Mouse (Mus musculus) cerebellum, adult 9-11 months (tissue): Measurements from ENCODE around the gene Wdr93.

ENCODE experiments used
- DNase-seq: peaks from one replicate; pipeline ENCODE4 v3.0.0; 2022

Wdr93 gene

DNA sequence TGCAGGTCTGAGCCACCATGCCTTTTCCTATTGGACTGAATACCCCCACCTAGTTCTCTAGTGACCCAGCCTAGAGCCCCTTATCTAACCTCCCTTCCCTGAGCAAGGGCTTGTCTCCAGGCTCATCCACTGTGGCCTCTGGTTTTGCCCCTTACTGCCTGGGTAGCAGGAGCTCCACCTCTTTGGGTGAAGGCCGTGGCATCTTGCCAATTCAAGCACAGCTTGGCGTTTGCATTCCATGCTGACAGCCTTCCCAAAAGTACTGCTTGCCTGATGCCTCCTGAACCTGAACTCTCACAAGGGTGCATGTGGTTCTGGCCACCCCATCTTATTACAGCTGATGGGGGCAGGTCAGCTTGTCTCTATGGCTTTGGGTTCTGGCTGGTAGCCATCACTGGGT lies 60.9 kb downstream of the Wdr93 start:
- no peak for DNase-seq

DNA sequence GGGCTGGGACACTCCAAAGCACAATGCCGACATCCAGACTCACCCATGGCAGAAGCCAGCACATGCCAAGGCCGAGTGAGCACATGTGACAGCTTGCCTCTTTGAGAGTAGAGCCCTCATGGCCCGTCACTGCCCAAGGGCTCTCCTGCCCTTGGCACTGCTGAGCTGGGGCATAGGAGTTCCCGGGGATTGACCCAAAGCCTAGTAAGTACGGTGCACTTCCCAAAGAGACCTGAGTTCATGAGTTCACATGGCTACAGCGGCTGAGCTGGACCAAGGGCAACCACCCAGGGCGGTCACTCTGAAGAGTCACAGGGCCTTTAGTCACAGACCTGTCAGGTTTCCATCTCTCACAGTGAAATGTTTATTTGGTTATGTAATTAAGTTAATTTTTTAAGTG lies 65.6 kb downstream of the Wdr93 start:
- DNase-seq: no peak

DNA sequence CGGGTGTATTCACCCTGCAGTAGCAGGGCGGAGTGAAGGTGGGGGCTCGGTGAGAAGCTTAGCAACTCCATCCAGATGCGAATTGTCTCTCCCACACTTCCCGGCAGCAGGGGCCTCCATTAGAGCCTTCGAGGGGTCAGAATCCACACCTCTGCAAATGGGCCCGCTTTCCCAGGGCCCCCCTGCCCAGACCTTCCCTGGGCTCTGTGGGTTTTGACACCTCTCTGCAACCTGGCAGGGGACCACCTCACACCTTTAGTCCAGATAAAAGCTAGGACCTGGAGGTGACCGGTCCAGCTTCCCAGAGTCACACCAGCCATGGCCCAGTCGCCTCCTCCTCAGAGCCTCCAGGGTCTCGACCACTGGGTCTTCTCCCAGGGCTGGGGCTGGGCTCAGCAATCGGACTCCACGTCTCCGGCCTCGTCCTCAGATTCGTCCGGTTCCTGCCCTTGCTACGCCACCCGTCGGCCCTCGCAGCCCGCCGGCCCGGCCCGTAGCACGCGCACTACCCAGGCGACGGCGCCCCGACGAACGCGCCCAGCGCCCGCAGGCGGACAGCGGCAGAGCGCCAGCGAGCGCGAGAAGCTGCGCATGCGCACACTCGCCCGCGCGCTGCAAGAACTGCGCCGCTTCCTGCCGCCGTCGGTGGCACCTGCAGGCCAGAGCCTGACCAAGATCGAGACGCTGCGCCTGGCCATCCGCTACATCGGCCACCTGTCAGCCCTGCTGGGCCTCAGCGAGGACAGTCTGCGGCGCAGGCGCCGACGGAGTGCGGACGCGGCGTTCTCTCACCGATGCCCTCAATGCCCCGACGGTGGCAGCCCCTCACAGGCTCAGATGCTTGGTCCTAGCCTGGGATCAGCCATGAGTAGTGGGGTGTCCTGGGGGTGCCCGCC lies 67.9 kb downstream of the Wdr93 start, which contains the start of gene Mesp2:
Gene Mesp2 (plus strand): TSS at position 117 of the 896 bp plus-strand sequence.
- DNase-seq: no peak

DNA sequence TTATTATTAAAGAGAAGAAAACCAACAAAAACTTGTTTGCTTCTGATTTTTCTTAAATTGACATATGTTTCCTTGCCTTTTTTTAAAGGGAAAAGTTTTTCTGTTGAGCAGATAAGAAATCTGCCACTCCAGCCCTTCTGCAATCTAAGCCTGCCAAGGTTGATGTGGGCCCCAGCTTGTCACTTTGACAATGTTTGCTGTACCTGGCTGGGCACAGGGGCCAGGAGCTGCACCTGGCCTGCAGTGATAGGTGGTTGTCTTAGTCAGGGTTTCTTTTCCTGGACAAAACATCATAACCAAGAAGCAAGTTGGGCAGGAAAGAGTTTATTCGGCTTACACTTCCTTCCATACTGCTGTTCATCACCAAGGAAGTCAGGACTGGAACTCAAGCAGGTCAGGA lies 70.4 kb downstream of the Wdr93 start:
- DNase-seq: no peak

DNA sequence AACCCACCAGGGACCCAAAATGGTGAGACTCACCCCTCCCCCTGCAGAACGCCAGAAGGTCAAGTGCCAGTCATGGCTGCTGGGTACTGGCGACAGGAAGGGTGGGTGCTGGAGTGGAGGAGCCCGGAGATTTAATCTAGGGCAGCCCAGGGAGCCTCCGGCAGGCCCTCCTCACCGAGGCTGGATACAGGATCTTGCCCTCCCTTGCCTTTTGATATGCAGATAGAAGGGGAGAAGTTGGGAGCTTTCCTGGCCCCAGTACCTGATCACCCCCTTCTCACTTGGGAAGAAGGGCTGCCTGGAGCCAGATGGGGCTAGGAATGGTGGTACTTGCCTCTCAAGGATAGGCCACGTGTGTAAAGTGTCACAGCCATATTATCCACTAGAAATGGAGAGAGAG lies 75.4 kb downstream of the Wdr93 start:
- no peak for DNase-seq

DNA sequence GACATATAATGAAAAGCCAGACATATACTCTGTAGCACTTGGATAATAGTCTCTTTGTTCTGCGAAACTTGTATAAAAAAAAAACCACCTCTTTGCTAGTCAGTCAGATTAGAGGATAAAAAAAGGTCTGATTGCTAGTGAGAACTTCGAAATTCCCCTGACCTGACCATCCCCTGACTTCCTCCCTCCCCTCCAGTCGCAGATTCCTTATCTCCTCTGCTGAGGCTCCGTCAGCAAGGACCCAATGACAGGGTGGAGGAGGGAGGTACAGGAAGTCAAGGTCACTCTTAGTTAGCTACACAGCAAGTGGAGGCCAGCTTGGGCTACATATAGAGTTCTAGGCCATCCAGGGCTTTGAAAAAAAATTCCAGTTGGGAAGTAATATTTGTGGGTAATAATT lies 76.6 kb downstream of the Wdr93 start:
- no peak for DNase-seq

DNA sequence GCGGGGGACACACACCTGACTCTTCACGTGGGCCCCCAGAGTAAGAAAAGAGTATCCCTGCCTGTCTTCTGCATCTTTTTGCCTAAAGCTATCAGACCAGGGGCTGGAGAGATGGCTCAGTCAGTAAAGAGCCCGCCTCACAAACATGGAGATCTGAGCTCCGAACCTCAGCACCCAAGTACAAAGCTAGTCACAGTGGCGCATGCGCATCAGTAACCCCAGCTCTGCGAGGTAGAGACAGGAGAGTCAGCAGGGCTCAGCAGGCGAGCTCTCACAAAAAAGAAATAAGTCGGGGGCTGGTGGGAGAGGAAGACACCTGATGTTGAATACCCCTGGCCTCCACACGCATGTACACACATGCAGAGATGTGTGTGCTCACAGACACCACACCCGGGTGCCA lies 77.0 kb downstream of the Wdr93 start:
- no peak for DNase-seq

DNA sequence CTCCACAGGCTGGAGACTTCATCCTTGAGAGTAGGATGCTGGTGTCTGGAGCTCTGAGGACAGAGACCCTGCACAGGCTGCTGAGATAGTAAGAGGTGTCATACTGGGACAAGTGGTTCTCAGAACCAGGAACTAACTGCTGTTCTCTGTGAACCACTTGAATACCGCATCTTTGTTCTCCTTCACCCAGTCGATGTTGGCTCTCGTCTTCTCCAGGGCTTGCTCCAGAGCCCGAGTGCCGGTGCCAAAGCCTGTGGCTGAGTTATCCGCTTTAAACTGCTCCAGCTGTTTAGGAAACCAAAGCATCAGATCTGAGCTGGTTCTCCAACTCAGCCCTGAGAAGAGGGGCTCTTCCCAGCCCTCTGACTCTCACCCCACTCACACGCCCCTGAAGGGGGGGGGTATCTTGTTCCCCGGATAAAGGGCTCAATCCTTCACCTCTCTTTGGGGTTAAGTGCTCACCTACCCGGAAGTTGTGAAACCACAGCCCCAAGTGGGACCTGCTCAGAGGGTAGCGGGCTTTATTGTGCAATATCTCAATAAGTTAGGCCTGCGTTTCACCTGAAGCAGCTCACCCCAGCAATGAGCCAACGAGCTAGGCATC lies 79.2 kb downstream of the Wdr93 start:
- DNase-seq: no peak

DNA sequence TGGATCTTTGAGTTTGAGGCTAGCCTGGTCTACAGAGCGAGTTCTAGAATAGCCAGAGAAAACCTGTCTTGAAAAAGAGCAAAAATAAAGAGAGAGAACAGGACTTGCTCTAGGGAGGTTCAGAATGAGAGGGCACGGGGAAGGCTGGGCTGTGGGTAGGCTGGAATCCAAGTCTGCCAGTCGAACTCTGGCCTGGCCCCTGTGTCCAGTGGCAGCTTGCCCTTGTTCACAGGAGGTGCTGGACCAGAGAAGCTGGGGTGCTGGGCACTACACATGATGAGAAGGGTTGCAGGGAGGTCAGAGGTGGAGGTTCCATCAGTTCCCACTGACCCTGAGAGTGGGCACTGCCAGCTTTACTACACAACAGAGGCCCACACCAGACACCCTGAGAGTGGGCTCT lies 85.4 kb downstream of the Wdr93 start:
- no peak for DNase-seq

DNA sequence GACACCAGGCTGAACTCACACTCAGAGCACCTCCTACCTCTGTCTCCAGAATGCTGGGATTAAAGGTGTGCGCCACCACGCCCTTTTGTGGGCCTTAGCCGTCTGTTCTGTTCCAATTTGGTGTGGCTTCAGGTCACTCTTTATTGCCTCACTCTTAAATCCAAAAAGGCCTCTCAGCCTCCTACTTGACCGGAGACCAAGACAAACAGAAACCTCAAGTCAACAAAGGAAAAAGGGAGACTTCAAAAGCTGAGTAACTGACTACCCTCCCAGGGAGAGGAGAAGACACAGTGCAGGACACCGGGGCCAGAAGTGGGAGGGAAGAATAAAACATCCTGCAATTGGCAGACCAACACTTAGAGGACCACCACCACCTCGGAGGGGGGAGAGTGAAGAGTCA lies 88.2 kb downstream of the Wdr93 start:
- no peak for DNase-seq

DNA sequence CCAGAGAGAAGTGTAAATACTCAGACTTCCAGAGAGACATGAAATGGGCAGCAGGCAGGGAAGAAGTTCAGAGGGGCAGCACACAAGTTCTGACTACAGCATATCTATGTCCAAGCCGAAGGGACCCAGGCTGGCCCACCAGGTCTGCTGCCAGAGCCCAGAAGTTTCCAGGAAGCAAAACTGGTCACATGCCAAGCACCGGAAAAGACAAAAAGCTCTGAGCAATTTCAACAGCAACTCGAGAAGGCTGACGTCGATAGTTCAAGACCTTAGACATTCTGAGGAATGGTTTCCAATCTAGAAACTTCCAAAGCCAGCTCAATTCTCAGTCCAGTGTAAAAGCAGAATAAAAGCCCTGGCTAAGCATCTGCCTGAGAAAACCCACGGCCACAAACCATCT lies 88.6 kb downstream of the Wdr93 start:
- DNase-seq: no peak

DNA sequence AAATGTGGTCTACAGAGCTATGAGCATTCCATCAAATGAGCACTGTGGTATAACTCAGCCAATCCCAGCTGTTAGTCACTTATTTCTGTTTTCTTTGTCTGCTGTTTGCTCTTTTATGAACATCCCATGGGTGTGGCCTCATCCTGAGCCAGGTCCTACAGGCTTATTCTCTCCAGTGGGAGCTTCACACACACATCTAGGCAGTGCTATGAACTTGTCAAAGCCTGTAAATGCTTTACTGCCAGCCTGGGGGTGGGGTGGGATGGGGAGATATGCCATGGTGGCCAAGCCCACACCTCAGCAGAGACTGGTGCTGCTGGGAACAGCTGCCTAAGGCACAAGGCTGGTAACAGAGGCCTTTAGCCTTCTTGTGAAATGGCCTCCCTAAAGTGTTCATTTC lies 90.0 kb downstream of the Wdr93 start:
- no peak for DNase-seq

DNA sequence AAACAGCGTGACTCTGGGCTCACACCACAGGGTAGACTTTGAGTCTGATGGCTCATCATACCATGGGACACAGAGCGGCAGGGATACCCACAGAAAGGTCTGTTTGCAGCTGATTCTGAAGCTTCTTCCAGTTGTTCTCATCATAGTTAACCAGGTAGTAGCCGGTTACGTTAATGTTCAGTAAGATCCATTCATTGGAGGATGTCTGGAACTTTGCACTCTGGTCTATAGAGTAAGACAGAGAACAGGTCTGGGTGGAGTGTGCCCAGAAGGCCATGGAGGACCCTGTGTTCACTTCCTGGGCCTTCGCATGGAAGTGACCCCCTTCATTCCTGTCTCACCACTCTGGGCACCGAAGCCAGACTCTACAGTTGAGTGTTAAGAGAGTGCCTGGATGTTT lies 92.2 kb downstream of the Wdr93 start:
- no peak for DNase-seq
